Mouse (Mus musculus) midbrain, embryonic 13.5 days (tissue): ENCODE results near the gene Aox1. TPM values are rescaled to one million over a fixed set of nuclear protein-coding genes. Genes with fewer than 3 reads are reported as not detected.
"Not testable (repeated sequence)": the region's sequence is repeated elsewhere in the genome, so short reads cannot be mapped to it uniquely, and the experiment has no call there.

ENCODE experiments used
- ATAC-seq: fragments of 200-750 bp; cut with Nextera tagmentation; 2 replicates; pipeline ENCODE4 v1.8.0; 2017; ENCODE audit warnings: mild to moderate bottlenecking, moderate TSS enrichment, moderate library complexity
- H3K27ac ChIP-seq: fragments of 300-500 bp; sonication (generic); 2 replicates; pipeline ENCODE4 v1.5.1; 2015; ENCODE audit warnings: inconsistent platforms, mild to moderate bottlenecking, moderate library complexity
- H3K27me3 ChIP-seq: fragments of 300-500 bp; sonication (generic); 2 replicates; pipeline ENCODE4 v1.6.1; 2015; ENCODE audit warnings: mild to moderate bottlenecking, inconsistent platforms
- H3K36me3 ChIP-seq: fragments of 300-500 bp; sonication (generic); 2 replicates; pipeline ENCODE4 v1.6.1; 2015; ENCODE audit warnings: mild to moderate bottlenecking, inconsistent platforms
- H3K4me1 ChIP-seq: fragments of 300-500 bp; sonication (generic); replicated peaks from 2 replicates; pipeline ENCODE4 v1.6.1; 2015; ENCODE audit warnings: inconsistent platforms
- H3K4me2 ChIP-seq: fragments of 300-500 bp; sonication (generic); replicated peaks from 2 replicates; pipeline ENCODE4 v1.6.1; 2015; ENCODE audit warnings: moderate library complexity, mild to moderate bottlenecking, inconsistent platforms
- H3K4me3 ChIP-seq: fragments of 300-500 bp; sonication (generic); replicated peaks from 2 replicates; pipeline ENCODE4 v1.5.1; 2015; ENCODE audit warnings: mild to moderate bottlenecking, inconsistent platforms
- H3K9ac ChIP-seq: fragments of 300-500 bp; sonication (generic); replicated peaks from 2 replicates; pipeline ENCODE4 v1.6.1; 2015; ENCODE audit warnings: mild to moderate bottlenecking, inconsistent platforms
- H3K9me3 ChIP-seq: fragments of 300-500 bp; sonication (generic); 2 replicates; pipeline ENCODE4 v1.6.1; 2016; ENCODE audit warnings: mild to moderate bottlenecking, inconsistent platforms
- WGBS: fragments of 180-500 bp; shearing (Covaris S2); methylation state at CpG from one replicate; pipeline ENCODE4 v1.1.7; 2015; 5-methylcytosine and 5-hydroxymethylcytosine counted together
- polyA plus RNA-seq: library from polyadenylated mRNA; unstranded; fragments of >200 nt; fragmentation: Nextera tagmentation; extraction: Ambion mirVana; gene quantifications from 2 replicates; pipeline ENCODE4 v1.2.1, GENCODE M21; 2015

The Aox1 gene
- polyA plus RNA-seq, result 0.12 TPM in 2 replicates

DNA sequence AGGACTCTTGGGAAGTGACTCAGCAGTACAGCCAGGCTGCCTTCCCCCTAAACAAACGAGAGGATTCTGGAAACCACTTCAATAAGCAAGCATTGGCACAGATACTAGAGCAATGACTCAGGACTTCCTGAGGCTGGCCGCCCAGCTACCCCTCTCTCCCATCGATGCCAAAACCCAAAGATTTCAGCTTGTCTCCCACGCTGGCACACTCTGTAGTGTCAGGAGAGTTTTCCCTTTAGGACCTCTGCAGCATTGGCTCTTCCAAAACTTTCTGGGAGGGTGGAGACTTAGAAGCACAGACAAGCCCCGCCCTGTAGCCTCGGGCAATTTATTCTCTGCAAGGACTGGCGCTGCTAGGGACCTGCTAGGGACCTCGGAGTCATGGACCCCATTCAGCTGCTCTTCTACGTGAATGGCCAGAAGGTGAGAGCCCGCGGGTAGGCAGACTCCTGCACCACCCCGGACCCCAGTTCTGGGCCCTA is at the start of gene Aox1:
Aox1 (plus strand) TSS at position 296 of the 482 bp plus-strand sequence.
- Histone ChIP-seq H3K9ac (0 out of 2 replicates have a peak within 1 kb of the TSS, but pooled peaks have one; percentile 19), H3K9me3 (no peaks in the 10 kb centered on the region), H3K4me2 (peak within 1 kb of the TSS; percentile 30), H3K27me3 (no peaks in the 10 kb centered on the region), H3K36me3 (no peaks in the 10 kb centered on the region), H3K27ac (no peak within 1 kb of the TSS), H3K4me1 (peaks cover 9% of the 10 kb centered on the region; the same call in 1 of the 2 replicates), H3K4me3 (no peak within 1 kb of the TSS)
- WGBS, result 19% methylated on average over 12 of the region's 12 CpGs
- peak; percentile 64 for ATAC-seq

DNA sequence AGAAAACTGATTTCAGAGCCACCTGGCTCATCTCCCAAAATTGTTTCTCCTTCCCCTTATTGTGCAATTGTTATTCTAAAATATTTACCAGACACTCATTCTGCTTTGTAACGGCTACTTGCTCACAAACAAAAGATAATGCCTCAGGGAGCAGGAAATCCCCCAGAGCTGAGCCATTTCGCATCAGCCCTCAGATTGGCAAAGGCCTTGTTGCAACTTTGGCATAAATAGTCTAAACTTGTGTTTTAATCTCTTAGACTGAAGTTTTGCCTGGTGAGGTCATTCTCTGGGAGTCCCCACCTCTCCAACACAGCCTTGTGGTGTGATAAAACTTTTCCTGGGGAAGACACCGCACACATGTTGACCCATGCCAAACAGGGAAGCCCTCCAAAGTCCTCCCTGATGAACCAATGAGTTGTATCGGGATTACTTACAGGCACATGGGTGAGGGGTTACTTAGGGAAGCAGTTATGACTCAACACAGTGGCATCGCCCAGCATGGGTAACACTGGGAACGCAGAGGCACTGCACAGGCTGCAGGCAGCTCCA is 40.6 kb upstream of the Aox1 start:
- Histone ChIP-seq H3K4me3 (no peak overlapping the region), H3K27me3 (no peaks in the 10 kb centered on the region), H3K9ac (no peak overlapping the region), H3K9me3 (no peaks in the 10 kb centered on the region), H3K4me1 (no peaks in the 10 kb centered on the region), H3K4me2 (no peak overlapping the region), H3K27ac (no peak overlapping the region), H3K36me3 (no peaks in the 10 kb centered on the region)
- no peak for ATAC-seq
- 54% methylated on average over 6 of the region's 6 CpGs for WGBS

DNA sequence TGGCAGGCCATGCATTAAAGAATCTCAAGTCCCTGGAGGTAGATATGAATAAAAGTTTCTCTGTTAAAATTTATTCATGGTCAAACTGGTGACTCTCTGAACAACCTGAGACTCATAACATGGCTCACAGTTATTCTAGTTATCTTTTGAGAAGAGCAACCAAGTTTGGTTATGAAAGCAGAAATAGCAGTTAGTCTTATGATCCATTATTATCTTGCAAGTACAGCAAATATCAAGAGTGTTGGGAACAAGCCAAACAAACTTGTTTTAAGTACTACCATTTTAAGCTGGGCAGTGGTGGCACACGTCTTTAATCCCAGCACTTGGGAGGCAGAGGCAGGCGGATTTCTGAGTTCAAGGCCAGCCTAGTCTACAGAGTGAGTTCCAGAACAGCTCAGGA is 38.5 kb upstream of the Aox1 start:
- Histone ChIP-seq H3K9ac (no peak overlapping the region), H3K4me1 (peaks cover 2% of the 10 kb centered on the region), H3K9me3 (no peaks in the 10 kb centered on the region), H3K27me3 (no peaks in the 10 kb centered on the region), H3K4me2 (no peak overlapping the region), H3K36me3 (no peaks in the 10 kb centered on the region), H3K27ac (no peak overlapping the region), H3K4me3 (no peak overlapping the region)
- 84% methylated on average over 2 of the region's 2 CpGs for WGBS
- no peak for ATAC-seq

DNA sequence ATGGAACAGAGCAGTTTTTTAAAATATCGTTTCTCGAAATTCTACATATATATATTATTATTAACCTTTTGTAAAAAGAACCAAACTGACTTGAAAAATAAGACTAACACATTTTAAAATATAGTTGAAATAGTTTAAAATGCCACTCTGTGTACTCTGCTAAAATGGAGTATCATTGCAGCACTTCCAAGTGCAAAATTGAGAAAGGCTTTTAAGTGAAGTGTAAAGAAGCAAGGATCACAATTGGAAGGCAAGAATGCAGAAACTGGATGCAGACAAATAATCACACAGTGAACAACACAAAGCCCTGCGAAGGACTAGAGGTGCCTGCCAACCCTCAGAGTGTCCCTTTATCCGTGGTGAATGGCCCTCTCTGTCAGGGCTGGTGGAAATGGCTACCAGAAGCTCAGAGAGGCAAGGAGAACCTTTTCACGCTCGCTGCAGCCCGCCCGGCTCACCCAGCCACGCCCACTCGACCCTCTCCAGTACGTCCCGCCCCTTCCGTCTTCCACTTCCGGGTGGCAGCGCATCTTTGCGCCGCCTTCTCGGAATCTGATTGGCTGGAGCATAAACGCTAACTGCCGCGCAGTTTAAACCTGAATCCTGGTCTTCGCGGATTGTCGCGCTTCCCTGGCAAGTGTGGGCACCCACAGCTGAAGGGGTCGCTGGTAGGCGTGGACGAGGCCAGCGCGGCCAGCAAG is 34.1 kb upstream of the Aox1 start, which contains the start of gene Sgo2a:
Sgo2a (plus strand) TSS at position 540 of the 701 bp plus-strand sequence.
- peak within 1 kb of the TSS; percentile 89 for H3K4me3 ChIP-seq
- H3K27ac ChIP-seq, result peak within 1 kb of the TSS; percentile 88
- no peaks in the 10 kb centered on the region for H3K9me3 ChIP-seq
- no peaks in the 10 kb centered on the region for H3K36me3 ChIP-seq
- peak within 1 kb of the TSS; percentile 90 for H3K4me2 ChIP-seq
- peaks cover 20% of the 10 kb centered on the region for H3K4me1 ChIP-seq
- ATAC-seq, result peak; percentile 99
- H3K27me3 ChIP-seq, result no peaks in the 10 kb centered on the region
- WGBS, result 7% methylated on average over 30 of the region's 30 CpGs
- H3K9ac ChIP-seq, result peak within 1 kb of the TSS; percentile 72

DNA sequence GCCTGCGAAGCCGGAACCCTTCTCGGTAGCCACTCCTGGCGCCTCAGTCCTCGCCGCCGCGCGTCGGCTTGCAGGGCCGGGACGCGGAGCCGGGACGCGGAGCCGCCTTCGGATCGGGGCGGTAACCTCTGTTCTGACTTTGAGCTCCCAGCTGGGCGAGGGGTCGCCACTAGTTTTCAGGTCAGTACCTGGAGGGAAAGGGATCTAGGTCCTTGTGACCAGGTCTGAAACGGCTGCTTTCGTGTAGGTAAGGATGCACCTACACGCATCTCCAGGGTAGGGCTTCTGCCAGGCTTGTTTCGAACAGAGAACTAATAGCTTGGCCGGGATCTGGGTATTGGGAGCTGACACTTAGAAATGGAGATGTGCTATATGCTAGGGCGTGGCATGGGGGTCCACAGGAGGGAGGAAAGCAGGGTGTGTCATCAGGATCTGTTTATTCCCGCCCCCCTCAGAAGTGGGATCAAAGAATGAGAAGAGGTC is 33.6 kb upstream of the Aox1 start:
- no peaks in the 10 kb centered on the region for H3K27me3 ChIP-seq
- peaks cover 20% of the 10 kb centered on the region for H3K4me1 ChIP-seq
- H3K4me3 ChIP-seq, result peak overlapping the region; percentile 89
- H3K4me2 ChIP-seq, result peak overlapping the region; percentile 90
- no peak overlapping the region for H3K27ac ChIP-seq
- peak overlapping the region; percentile 72 for H3K9ac ChIP-seq
- no peaks in the 10 kb centered on the region for H3K9me3 ChIP-seq
- ATAC-seq, result no peak; the same call in 1 of the 2 replicates
- WGBS, result 0% methylated on average over 29 of the region's 29 CpGs
- H3K36me3 ChIP-seq, result no peaks in the 10 kb centered on the region; the same call in 1 of the 2 replicates

DNA sequence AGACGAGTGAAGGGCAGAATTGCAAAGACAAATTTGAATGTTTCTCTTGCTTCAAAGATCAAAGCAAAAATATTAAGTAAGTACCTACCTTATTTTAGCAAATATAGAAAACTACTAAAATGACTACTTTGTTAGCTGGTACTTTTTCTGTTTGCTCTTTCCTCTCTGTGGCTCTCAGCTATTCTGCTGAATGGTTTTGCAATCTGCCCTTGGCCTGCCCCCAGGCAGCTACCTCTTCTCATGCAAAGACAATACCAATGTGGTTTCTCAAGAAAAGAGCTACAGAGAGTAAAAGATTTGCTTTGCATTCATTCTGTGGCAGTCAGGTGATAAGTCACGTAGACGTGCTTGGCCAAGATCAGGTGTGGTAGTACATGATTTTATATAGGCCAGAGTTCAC is 31.6 kb upstream of the Aox1 start:
- no peak overlapping the region for H3K4me3 ChIP-seq
- no peaks in the 10 kb centered on the region; the same call in 1 of the 2 replicates for H3K36me3 ChIP-seq
- no peaks in the 10 kb centered on the region for H3K9me3 ChIP-seq
- no peak overlapping the region for H3K9ac ChIP-seq
- H3K4me2 ChIP-seq, result no peak overlapping the region
- peaks cover 20% of the 10 kb centered on the region for H3K4me1 ChIP-seq
- ATAC-seq, result no peak
- 85% methylated on average over 3 of the region's 3 CpGs for WGBS
- no peaks in the 10 kb centered on the region for H3K27me3 ChIP-seq
- no peak overlapping the region for H3K27ac ChIP-seq

DNA sequence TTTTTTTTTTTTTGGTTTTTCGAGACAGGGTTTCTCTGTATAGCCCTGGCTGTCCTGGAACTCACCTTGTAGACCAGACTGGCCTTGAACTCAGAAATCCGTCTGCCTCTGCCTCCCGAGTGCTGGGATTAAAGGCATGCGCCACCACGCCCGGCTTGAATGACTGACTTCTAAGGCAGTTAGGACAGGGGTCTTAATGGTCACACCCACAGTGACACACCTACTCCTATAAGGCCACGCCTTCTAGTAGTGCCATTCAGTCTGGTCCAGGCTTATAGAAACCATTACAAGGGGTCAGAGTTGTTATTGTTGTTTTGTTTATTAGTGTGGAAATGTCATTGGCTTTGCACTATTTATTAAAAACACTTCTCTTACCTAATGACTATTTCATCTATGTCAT is 23.3 kb upstream of the Aox1 start:
- H3K36me3 ChIP-seq, result peaks cover 10% of the 10 kb centered on the region
- not testable (repeated sequence) for H3K9ac ChIP-seq, H3K9me3 ChIP-seq, H3K27me3 ChIP-seq, ATAC-seq, H3K4me1 ChIP-seq, H3K27ac ChIP-seq, H3K4me2 ChIP-seq, H3K4me3 ChIP-seq
- 98% methylated on average over 6 of the region's 7 CpGs for WGBS

DNA sequence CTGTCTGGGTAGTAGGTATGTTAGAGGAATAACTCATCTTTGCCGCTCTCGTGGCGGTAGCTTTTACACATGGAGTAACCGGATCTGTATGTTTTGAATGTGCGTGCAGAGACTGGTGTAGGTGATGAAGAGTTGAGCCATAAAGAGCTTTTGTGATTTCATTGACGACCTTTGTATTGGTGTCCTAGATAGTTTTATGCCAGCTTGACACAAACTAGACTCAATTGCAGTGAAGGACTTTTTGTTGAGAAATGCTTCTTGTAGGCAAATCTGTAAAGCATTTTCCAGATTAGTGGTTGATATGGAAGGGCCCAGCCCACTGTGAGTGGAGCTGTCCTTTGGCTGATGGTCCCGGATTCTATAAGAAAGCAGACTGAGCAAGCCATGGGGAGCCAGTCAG is 10.9 kb upstream of the Aox1 start, which contains the start of gene Kctd18:
Kctd18 (minus strand) TSS at position 101 of the 400 bp plus-strand sequence.
- Histone ChIP-seq H3K4me2 (no peak within 1 kb of the TSS), H3K27ac (no peak within 1 kb of the TSS), H3K36me3 (peaks cover 35% of the 10 kb centered on the region), H3K27me3 (no peaks in the 10 kb centered on the region), H3K9me3 (no peaks in the 10 kb centered on the region), H3K4me1 (no peaks in the 10 kb centered on the region), H3K9ac (no peak within 1 kb of the TSS), H3K4me3 (no peak within 1 kb of the TSS)
- no peak for ATAC-seq
- WGBS, result 98% methylated on average over 7 of the region's 7 CpGs

DNA sequence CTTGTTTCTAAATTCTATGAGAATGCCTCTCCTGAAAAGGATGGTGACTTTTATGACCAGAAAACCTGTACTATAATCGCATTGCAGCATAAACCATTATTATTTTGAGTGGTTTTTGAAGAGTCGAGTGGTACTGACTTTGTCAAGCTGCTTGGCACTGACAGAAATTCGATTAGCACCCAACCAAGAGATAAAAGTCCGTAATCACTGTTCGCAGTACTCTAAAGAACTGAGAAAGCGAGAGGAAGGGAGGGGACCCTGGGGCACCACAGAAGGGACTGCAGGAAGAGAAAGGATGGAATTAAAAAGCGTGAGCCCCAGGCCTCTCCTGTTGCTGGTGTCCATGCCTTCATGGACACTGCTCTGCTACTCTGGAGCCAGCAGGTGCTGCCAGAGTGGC is 2.0 kb upstream of the Aox1 start:
- Histone ChIP-seq H3K4me1 (peaks cover 9% of the 10 kb centered on the region; the same call in 1 of the 2 replicates), H3K9me3 (no peaks in the 10 kb centered on the region), H3K27ac (no peak overlapping the region), H3K27me3 (no peaks in the 10 kb centered on the region), H3K4me3 (no peak overlapping the region), H3K36me3 (peaks cover 5% of the 10 kb centered on the region; the same call in 1 of the 2 replicates), H3K4me2 (no peak overlapping the region), H3K9ac (no peak overlapping the region)
- no peak for ATAC-seq
- WGBS, result 82% methylated on average over 7 of the region's 7 CpGs

DNA sequence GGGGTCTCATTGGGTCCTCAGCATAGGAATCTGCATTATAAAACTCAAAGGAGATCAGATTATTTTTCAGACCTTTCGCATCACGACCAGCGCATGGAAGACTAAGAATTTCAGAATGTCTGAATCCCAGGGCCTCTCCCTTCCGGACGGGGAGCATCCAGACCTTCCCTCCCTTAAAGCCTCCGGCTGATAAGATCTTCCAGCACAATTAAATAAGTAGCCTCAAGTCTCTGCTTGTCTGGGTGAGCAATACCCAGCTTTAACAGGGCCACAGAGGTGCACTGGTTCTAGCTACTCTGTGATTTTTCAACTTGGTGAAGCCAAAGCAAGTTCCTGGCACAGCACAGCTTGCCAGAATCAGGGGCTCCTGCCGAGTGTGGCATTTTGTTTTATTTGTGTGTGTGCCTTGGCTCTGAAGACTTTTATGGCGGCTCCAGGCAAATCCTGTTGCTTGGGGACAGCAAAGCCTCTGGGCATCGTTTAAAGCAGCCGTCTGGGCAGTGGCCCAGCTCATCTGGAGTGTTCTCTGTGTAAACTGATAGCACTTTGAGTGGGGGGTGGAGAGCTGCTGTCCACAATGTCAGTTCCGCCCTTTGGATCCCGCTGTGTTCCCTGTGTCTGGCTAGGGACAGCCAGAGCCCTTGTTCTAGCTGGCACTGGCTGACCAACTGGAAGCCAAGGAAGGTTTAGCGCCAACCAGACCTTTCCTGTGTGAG is 583 bp downstream of the Aox1 start:
- Histone ChIP-seq H3K27ac (no peak overlapping the region), H3K9me3 (no peaks in the 10 kb centered on the region), H3K27me3 (no peaks in the 10 kb centered on the region), H3K36me3 (no peaks in the 10 kb centered on the region), H3K4me1 (peaks cover 9% of the 10 kb centered on the region; the same call in 1 of the 2 replicates), H3K4me3 (no peak overlapping the region), H3K9ac (0 out of 2 replicates have a peak overlapping the region, but pooled peaks have one; percentile 19), H3K4me2 (peak overlapping the region; percentile 30)
- peak; percentile 46; the same call in 1 of the 2 replicates for ATAC-seq
- WGBS, result 39% methylated on average over 13 of the region's 13 CpGs

DNA sequence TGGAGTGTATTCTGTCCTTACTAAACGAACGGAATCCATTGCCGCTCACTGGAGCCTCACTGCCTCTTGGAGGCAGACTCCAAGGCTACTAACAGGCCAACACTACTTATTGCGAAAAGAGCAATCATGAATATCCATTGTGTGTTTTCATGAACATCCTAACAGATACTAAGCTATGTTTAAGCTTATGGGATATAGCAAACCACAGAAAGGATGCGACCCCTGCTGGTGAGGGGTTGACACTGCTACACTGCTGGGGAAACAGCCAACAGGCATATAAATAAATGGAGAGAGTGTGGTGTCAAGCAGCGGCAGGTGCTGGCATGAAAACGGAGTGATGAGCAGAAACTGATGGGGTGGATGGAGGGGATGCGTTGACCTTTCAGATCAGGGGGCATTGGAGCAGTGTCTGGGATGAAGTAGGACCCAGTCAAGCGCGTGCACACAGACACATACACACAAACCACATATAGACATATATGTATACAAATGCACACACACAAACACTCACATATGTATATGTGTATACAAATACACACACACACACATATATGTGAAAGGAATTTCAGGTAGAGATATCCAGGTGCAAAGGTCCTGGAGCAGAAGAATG is 1.5 kb downstream of the Aox1 start:
- no peaks in the 10 kb centered on the region for H3K27me3 ChIP-seq
- no peak overlapping the region for H3K4me2 ChIP-seq
- no peaks in the 10 kb centered on the region for H3K9me3 ChIP-seq
- H3K4me1 ChIP-seq, result peaks cover 9% of the 10 kb centered on the region; the same call in 1 of the 2 replicates
- WGBS, result 64% methylated on average over 10 of the region's 10 CpGs
- H3K4me3 ChIP-seq, result no peak overlapping the region
- peak; percentile 72 for ATAC-seq
- no peak overlapping the region for H3K9ac ChIP-seq
- H3K36me3 ChIP-seq, result no peaks in the 10 kb centered on the region
- H3K27ac ChIP-seq, result no peak overlapping the region
